Mouse (Mus musculus): ENCODE measurements around the gene Atp8a2. TPM values are rescaled to one million over a fixed set of nuclear protein-coding genes. Genes with fewer than 3 reads are reported as not detected.

Gene Atp8a2
- total RNA-seq, 2 experiments from 2014 or later = 45.3 to 46.9 TPM

DNA sequence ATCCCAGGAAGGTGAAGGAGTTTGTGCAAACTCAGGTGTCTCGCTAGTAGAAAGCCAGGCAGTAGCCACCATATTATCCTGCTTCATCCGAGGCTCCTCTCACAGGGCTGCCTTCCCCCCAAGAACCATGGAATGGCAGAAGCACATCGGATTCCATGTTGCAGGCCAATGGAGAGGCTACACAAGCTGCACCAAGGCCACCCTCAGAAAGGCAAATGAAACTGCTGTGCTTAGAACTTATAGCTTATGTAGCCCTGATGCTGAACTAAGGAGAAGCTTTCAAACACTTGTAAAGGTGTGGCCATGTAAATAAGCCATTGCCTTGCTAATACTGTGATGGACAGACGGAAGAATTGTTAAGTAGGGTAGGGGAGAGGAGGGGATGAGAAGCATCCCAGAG is 61.2 kb downstream of the Atp8a2 start:
- Histone ChIP-seq H3K4me3 (no peak overlapping the region), H3K27ac (no peak overlapping the region)
- no peak for TF ChIP-seq CTCF (conservative IDR thresholded peaks at IDR 0.05)
- DNase-seq (ENCODE audit: low spot score in 2 of 2) = no peak

- H3K4me3 ChIP-seq = no peak overlapping the region
- TF ChIP-seq CTCF (conservative IDR thresholded peaks at IDR 0.05) = no peak
- DNase-seq (ENCODE audit: low spot score in 2 of 2) = no peak
- no peak overlapping the region for H3K27ac ChIP-seq
Observed at GRCm38 (mm10) chr14:60134720-60135119, 62.3 kb downstream of the Atp8a2 start.

- TF ChIP-seq CTCF (conservative IDR thresholded peaks at IDR 0.05) = no peak
- H3K27ac ChIP-seq = no peak overlapping the region
- H3K4me3 ChIP-seq = no peak overlapping the region
- no peak for DNase-seq (ENCODE audit: low spot score in 2 of 2)
Observed at GRCm38 (mm10) chr14:60131196-60131876, 65.6 kb downstream of the Atp8a2 start.

- H3K4me3 ChIP-seq = no peak overlapping the region
- DNase-seq (ENCODE audit: low spot score in 2 of 2) = no peak
- TF ChIP-seq CTCF (conservative IDR thresholded peaks at IDR 0.05) = no peak
- no peak overlapping the region for H3K27ac ChIP-seq
Observed at GRCm38 (mm10) chr14:60129564-60129963, 67.4 kb downstream of the Atp8a2 start.

DNA sequence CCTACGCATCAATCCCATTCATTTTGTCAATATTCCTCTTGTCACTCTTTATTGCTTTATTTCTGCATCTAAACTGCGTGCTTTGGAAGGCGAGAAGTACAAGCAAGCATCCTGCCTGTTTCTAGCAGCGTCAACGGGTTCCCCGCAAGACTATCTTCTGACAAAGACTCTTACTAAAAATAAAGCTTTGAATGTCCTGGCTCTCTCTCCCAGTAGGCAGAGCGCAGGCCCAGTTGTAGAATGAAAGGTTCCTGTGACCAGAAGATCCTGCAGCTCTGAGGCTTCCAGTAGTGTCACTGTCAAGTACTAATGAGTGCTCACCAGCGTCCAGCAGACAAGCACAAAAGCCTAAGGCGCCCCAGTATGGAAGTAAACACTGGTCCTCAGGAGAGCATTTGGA is 71.8 kb downstream of the Atp8a2 start:
- Histone ChIP-seq H3K4me3 (no peak overlapping the region), H3K27ac (no peak overlapping the region)
- DNase-seq (ENCODE audit: low spot score in 2 of 2) = no peak
- no peak for TF ChIP-seq CTCF (conservative IDR thresholded peaks at IDR 0.05)

DNA sequence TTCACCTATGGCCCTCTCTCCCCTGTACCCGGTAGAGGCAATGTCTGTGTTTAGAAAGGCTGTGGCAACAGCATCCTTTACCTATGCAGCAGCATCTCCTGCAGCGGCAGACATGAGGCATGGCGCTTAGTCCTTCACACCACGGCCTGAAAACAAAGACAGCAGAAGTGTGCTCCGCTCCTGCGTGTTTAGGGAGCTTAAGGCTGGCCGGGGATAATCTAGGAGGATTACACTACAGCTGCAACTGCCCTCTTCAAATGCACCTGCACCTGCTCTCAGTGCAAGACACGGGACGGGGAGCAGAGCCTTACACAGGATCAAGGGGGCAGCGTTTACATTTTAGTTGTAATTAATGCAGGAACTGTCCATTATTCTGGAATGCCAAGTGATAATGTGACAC is 75.4 kb downstream of the Atp8a2 start:
- no peak for TF ChIP-seq CTCF (conservative IDR thresholded peaks at IDR 0.05)
- no peak overlapping the region for H3K27ac ChIP-seq
- no peak overlapping the region for H3K4me3 ChIP-seq
- no peak for DNase-seq (ENCODE audit: low spot score in 2 of 2)

DNA sequence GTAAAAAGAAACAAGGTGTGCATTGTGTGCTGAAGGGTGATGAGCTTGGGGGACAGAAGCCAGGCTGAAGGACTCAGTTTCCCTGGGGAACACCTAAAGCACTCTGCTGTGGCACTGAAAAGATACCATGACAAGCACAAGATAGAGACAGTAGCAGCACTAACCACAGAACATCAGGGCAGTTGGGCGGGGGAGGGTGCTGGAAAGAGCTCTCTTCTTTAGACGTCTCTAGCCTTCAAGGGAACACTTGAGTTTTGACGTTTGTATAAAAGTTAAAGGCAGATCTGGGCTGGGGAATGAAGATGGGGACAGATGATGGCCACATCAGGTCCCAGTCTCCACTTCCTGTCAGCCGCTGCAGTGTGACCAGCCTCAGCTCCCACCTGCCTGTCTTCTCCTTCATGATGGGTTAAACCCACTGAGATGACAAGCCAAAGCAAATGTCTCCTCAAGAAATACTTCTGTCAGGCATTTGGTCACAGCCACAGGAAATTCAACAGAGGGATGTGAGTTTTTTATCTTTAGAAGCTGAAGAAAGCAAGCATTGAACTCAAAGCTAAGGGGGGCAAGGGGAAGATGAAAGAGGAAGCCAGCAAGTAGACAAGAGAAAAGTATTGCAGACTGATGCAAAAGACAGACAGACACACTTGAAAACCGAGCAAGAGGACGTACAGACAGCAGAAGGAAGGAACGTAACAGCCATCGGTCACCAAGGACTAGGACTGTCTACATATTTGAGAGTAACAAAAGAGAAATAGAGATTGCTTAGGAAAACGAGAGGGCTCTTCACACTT is 79.0 kb downstream of the Atp8a2 start:
- no peak overlapping the region for H3K4me3 ChIP-seq
- no peak overlapping the region for H3K27ac ChIP-seq
- DNase-seq (ENCODE audit: low spot score in 2 of 2) = no peak

DNA sequence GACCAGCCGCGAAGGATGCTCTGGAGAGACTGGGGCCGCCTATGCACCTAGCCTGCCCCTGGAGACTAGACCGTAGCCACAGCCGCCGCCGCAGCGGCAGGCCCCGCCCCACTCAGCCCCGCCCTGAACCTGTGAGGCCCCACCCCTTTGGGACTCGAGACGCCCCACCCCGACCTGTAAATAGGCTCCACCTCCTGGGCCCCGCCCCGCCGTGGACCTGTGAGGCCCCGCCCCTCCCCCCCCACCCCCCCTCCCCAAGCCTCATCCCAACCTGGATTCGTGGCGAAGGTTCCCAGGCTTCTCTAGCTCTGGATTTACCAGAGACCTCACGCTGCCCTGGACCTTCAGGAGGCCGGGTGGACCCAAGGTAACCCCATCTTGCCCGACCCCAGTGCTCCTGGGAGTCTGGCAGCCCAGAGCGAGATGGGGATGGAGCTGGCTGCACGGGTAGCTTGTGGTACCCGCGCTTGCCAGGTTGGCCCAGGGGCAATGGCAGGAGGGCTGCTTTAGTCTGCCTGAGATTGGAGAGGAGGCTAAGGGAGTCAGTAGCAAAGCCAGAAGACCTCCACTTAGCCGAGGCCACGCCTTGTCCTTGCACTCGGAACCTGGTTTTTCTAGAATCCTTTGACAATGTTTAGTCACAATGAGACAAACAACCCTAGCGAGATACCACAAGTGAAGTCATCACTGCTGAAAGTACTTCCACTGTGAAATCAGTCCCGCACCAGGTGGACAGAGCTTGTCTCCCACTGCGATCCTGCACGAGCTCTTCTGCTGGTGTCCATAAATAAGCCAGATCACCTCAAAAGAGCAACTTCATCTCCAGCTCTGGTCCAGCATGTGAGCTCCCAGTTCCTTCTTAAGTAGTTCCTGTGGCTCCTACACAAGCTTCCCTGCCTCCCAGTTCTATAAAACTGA is 109.9 kb downstream of the Atp8a2 start:
- TF ChIP-seq CTCF (conservative IDR thresholded peaks at IDR 0.05) = no peak
- DNase-seq (ENCODE audit: low spot score in 2 of 2) = peak; percentile 18 to 52
- Histone ChIP-seq H3K27ac (no peak overlapping the region), H3K4me3 (peak overlapping the region; percentile 54)

More for the DNA sequence above, 79.0 kb downstream of the Atp8a2 start:
- TF ChIP-seq CTCF (conservative IDR thresholded peaks at IDR 0.05) = no peak

DNA sequence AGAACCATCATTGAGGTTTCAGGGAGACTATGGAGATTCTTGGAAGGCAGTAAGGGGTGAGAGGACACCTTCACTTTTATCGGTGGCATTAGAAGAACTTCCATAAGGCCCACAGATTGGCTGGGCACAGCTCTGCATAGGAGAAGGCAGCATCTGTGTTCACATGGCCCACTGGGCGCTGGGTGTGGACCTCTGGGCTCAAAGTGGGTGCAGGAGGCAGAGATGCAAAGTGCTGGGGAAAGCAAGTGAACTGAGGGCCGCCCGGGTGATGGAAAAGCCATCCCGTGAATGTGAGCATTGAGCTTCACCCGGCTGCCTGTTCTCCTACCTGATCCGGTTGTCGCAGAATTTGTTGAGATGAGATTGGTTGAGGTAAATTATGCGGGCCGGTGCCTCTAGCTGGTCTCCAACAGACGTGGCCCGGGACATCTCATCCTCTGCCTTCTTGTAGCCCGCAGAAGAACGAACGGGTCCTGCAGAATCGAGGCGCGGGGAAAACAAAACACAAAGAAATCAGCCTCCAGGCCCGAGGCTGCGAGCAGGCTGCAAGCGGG is 110.6 kb downstream of the Atp8a2 start:
- peak overlapping the region; percentile 54 for H3K4me3 ChIP-seq
- no peak for TF ChIP-seq CTCF (conservative IDR thresholded peaks at IDR 0.05)
- no peak overlapping the region for H3K27ac ChIP-seq
- no peak for DNase-seq (ENCODE audit: low spot score in 2 of 2)

DNA sequence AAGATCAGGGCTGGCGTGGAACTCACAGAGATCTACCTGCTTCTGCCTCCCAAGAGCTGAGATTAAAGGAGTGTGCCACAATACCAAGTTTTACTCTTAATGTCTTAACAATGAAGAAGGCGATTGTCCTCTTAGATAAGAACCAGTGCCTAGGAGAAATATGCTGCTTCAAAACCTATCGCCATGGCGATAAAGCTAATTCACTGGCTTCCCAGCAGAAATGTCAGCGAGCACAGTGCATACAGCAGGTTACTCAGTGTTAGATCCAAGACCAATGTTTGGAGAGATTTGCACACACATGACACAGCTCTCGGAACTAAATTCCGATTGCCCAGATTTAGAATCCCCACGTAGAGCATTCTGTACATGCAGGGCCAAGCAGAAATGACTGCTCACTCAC is 114.2 kb downstream of the Atp8a2 start:
- no peak overlapping the region for H3K27ac ChIP-seq
- no peak overlapping the region for H3K4me3 ChIP-seq
- DNase-seq (ENCODE audit: low spot score in 2 of 2) = no peak
- TF ChIP-seq CTCF (conservative IDR thresholded peaks at IDR 0.05) = no peak

- DNase-seq (ENCODE audit: low spot score in 2 of 2) = no peak
- Histone ChIP-seq H3K4me3 (no peak overlapping the region), H3K27ac (no peak overlapping the region)
- TF ChIP-seq CTCF (conservative IDR thresholded peaks at IDR 0.05) = no peak
Observed at GRCm38 (mm10) chr14:60072496-60072895, 124.5 kb downstream of the Atp8a2 start.

DNA sequence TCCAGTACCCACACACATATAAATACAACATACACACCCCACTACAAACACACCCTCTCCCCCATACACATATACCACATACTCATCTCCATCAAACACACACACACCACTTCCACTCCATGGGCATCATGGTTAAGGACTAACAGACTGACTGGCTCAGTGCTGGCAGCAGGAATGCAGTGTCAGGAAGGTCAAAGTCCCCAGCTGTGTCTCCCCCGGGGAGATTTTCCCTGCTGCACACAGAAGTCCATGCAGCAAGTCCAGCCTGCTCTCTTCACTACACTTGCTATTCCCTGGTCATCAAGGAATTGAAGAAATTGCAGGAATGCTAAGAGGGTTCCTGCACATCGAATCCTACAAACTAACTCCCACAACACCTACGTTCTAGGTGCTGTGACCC is 131.8 kb downstream of the Atp8a2 start:
- Histone ChIP-seq H3K4me3 (no peak overlapping the region), H3K27ac (no peak overlapping the region)
- no peak for TF ChIP-seq CTCF (conservative IDR thresholded peaks at IDR 0.05)
- no peak for DNase-seq (ENCODE audit: low spot score in 2 of 2)

DNA sequence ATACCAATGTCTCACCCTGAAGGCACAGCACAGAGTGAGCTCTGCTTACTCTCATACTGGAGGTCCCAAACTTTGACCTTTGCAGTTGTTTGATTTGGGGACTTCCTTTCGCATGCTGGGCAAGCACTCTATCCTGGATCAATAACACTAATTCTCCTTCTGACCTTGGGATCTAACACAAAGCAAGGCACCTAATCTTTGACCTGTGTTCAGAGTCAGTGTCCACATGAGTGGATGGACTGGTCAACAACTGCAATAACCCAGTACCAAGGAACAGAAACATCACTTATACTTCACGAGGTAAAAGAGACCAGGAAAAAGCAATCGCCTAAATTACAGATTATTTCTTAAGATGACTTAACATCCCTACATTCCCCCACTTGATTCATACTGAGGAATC is 136.0 kb downstream of the Atp8a2 start:
- Histone ChIP-seq H3K27ac (no peak overlapping the region), H3K4me3 (no peak overlapping the region)
- DNase-seq (ENCODE audit: low spot score in 2 of 2) = no peak
- TF ChIP-seq CTCF (conservative IDR thresholded peaks at IDR 0.05) = no peak

Measured in layer of hippocampus, adult 2 months (tissue).